Mouse (Mus musculus): ENCODE data around the gene Phactr1.
"Not testable (repeated sequence)": the region's sequence is repeated elsewhere in the genome, so short reads cannot be mapped to it uniquely, and the experiment has no call there.

Phactr1 gene

DNA sequence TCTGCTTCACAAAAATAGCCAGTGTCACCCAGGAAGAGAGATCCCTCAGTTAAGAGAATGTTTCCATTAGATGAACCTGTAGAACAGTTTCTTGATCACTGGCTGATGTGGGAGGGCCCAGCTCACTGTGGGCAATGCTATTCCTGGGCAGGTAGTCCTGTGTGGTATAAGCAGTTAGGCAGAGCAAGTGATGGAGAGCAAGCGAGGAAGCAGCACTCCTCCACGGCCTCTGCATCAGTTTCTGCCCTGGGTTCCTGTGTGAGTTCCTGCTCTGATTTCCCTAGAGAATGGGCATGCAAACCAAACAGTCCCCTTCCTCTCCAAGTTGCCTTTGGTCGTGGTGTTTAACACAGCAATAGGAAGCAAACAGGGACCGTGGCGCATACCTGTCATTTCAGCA lies 251.6 kb downstream of the Phactr1 start:
- DNase-seq, result no peak

DNA sequence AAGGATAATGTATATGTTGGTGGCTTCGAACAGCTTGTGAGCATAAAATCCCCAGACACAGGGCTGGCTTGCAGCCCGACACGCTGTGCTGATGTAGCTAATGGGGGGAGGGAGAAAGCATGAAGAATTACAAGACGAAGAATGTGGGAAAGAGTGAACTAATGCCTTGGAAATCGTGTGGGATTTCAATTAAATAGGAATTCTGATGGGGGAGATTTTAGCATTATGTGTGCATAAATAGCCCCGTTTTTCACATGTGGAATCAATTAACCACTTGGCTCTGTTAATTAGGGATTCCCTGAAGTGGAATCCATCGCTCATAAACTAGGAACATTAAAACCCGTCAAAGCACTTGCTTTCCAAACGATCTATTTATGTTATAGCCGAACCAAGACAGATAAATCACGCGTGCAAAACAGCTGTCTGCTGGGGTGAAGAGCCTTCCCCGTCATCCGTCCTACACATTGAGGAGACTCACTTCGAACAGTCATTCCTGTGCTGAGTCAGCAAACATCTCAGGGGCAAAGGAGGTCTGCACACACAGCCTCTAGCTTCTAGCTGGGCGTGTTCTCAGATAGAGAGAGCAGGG lies 254.2 kb downstream of the Phactr1 start:
- DNase-seq, result peak; percentile 50

DNA sequence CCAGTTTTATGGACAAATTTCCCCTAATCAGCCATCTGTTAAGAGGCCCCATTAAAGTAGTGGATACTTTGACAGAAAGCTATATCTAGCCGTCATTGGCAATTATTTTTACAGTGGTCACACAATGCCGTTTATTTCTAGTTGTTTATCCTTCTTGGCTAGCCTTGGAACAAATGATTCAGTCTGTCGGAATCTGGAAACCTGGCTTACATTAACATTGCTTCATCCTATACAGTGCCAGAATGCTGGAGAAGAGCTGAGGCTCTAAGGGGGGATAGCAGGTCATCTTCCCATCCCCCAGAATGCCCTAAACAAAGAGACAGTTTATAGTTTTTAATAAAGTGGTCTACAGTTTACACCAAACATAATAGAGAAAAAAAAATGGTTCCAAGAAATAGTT lies 257.4 kb downstream of the Phactr1 start:
- no peak for DNase-seq

DNA sequence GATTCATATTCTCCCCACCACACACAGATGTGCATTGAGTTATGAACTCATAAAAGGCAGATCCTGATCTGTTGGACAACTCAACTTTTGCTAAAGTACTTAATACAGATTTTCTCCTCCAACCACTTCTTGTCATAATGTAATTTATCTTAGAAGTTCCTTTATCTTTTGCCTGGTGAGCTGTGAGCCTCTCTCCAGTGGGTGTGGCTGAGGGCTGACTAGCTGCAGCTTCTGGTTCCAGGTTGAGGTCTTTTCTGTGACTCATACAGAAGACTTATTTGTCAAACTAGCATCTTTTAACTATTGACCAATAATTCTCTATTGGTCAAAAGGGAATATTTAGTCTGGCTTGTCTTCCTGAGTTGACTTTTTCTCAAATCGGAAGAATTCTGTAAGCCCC lies 257.9 kb downstream of the Phactr1 start:
- DNase-seq, result no peak

DNA sequence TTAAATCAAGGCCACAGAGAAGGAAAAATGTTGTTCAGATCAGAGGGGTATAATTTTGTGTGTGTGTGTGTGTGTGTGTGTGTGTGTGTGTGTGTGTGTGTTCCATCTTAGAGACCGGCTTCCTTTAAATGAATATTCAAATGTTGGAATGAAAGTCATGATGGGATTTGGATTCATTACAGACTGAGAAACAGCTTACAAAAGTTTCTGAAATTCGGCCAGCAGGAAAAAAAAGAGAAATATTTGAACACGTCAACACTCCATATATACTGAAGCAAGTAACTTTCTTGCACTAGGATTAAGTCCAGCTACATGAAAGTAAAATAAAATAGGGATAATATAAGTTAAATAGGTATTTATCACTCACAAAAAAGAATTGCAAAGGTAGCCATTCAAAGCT lies 259.8 kb downstream of the Phactr1 start:
- DNase-seq, result no peak

DNA sequence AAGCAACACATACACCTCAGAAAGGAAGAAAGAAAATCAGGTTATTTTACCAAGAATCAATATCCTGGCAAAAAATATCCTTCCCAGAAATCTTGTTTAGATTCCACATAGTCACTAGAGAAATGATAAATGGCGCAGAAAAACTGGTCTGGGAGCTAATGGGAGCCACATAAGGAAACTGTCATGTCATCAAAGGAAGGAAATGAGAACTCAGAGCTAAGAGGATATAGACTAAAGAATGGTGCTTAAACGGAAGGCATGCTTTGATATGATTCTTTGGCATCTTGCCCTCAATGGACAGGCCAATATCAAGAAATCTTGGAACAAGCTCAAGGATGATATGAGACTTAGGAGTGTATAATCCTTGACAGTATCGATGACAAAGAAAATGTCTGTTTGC lies 263.7 kb downstream of the Phactr1 start:
- no peak for DNase-seq

DNA sequence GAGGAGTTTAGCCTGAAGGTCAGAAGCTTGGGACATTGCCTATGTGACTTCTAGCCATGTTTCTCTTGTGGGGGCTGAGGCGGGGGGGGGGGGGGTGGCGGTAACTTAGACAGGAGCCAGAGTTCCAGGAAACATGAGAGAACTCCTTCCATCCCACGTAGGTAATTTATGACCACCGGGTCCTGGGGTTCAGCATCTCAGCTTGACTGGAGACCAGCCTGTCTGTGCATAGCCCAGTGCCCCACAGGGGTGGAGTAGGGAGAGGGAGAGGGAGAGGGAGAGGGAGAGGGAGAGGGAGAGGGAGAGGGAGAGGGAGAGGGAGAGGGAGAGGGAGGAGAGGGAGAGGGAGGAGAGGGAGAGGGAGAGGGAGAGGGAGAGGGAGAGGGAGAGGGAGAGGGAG lies 264.8 kb downstream of the Phactr1 start:
- not testable (repeated sequence) for DNase-seq

DNA sequence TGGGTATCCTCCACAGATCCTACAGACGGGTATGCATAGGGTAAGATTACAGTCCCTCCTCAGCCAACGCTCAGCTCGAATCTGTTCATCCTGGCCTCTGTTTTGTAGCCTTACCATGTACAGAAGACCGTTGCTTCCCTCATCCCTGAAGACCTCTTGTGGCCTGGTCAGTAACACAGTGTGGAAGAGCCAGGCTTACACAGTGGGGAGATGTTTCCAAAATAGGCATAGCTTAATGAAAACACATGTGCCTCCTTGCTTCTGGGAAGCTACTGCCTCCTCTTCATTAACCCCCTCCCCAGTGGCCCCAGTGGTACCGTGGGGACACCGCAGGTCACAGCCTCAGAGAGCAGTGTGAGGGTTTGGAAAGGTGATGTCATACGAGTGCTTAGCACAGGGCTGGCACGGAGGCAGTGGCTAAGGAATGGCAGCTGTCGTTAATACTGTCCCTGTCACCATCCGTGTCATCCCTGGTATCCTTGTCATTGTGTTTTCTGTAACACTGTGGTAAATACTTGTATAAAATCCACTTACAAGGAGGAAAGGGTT lies 268.4 kb downstream of the Phactr1 start:
- DNase-seq, result no peak

DNA sequence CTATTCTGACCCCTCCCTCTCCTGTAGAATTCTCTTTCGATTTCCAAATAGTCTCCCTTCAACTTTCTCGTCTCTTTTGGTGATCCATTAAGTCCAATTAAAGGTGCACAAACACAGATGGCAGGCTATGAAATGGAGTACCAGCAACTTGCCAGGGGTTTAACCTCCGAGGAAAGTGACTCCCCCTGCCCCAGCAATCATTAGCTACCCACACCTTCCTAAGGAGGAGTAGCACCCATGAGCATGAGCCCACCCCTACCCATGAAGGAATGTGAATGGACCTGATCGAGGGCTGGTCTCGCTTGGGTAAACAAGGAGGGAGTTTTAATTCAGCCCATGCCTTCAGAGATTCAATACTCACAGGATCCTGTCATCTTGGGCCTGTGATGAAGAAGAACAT lies 268.9 kb downstream of the Phactr1 start:
- no peak for DNase-seq

DNA sequence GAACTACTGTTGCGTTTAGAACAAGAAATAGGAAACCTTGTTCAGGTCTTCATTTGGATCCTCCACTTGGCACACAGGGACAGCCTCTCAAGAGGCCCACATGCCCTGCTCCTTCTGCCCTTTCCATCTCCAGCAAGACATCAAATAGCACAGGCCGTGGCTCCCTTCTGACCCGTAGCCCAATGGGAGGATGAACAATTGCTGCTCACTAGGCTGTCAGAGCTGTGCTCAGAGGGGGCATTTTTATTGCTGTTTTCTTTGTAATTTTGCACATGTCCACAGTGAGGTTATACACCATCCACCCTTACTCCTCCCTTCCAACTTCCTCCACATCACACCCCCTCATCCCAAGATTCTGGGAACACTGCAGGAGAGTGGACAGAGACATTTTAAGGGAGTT lies 269.6 kb downstream of the Phactr1 start:
- DNase-seq, result no peak

DNA sequence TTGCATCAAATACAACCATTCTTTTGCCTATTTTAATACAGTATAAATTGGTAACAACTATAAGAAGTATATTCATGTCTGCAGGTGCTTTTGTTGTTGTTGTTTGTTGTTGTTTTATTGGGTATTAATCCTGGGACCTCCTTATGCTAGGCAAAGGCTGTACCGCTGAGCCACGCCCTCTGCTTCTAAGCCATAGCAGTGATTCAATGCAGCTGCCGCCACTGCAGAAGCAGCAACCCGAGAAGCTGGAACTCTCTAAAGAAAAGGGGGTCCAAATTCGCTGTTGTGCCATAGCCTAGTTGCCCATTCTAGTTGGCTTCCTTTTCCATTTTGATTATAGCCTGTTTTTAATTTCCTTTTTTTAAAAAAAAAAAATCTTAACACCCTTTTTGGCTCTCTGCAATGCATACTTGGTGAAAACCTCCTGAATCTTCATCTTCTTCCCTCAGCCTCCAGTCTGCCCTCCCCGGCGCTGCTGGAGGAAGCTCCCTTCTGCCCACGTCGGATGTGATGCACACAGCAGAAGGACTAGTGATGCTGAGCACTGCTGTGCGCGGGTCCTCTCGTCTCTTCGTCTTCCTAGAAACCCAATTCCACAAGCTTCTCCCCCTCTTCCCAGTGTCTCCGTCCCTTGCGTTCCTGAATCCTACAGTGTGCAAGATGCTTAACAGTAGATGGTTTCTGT lies 271.8 kb downstream of the Phactr1 start:
- no peak for DNase-seq

DNA sequence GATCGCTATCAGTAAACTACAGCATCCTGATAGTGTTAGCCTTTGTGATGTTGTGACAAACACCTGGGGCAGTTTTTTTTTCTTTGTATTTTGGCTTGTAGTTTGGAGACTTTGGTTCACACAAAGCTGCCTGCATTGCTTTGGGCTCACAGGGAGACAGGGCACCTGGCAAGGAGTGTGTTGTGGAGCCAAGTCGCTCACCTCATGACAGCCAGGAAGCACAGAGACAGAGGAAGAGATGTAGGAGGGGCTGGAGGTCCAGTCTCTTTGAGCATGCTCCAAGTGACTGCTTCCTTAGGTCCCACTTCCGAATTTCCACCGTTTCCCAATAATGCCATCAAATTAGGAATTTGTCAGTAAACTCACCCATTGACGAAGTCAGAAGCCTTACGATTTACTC lies 272.6 kb downstream of the Phactr1 start:
- DNase-seq, result no peak

DNA sequence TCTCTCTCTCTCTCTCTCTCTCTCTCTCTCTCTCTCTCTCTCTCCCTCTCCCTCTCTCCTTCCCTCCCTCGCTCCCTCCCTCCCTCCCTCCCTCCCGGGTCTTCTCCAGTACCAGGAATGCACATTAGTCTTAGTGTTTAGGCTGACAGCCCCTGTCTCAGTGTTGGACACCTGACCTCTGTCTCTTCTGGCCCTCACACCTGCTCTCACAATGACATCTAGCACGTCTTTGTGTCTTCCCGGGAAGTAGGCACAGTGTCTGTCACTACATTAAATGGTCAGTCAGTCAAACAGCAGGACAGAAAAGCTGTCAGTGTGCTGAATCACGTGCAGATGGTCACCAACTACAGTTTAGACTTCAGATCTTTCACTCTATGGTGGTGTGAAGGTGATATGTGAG lies 273.7 kb downstream of the Phactr1 start:
- DNase-seq, result no peak

DNA sequence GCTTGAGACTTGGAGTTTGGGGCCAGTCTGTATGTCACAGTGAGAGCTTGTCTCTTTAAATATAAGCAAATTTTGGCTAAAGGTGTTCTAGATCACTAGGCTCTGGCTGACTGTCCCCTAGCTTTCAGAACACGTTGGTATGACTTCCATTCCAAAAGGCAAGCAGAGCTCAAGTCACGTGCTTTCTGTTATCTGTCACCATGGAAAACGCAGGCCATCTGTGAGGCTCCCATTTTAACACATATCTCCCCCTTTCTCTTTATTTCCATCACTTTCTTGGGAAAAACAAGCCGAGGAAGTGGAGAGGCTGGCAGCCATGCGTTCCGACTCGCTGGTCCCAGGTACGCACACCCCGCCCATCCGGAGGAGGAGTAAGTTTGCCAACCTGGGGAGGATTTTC lies 275.9 kb downstream of the Phactr1 start:
- no peak for DNase-seq

DNA sequence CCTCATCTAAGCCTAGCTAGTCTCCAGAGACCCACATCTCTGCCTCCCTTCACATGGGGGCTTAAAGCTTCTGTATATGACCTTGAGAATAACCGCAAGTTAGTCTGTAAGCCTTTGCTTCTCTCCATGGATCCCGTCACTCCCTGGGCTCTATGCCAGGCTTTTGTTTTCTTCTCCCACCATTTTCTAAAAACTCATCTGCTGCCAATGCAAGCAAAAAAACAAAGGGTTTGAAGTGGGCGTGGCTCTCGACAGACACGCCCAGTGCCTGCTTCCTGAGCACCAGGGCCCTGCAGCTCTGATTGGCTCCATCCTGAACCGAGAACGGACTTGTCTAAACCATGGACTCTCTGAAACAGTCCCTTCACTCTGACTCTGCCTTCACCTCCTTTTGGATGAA lies 277.4 kb downstream of the Phactr1 start:
- DNase-seq, result no peak

DNA sequence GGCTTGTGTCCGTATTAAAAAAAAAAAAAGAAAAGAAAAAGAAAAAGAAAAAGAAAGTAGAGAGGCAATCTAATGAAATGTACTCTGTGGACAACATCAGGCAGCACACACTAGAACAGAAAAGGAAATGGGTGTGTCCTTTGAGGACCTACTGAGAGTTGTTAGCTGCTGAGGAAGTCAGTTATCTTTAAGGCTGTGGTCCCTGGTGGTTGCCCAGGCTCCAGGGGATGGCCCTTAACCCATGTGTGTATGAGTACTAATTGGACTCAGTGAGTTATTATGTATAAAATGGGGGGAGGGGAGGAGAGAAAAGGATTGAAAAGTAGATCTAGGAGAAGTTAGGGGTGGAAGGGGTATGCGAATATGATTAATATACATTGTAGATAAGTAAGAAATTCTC lies 278.4 kb downstream of the Phactr1 start:
- DNase-seq, result no peak

DNA sequence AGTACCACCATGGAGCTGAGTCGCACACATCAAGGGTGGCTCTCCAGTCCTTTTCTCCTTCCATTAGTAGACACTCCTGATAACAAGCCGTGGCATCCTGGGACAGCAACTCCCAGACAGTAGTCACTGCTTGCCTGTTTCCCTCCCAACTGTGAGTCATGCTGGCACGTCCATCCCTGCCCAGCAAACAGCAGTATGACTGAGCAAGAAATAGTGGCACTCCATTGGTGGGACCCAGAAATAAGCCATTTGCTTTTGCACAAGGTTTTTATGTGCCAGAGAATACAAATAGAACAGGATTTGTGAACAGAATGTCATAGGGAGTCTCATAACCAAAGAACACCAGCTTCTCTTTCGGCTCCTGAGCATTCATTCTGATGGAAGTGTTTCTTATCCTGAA lies 281.1 kb downstream of the Phactr1 start:
- no peak for DNase-seq

DNA sequence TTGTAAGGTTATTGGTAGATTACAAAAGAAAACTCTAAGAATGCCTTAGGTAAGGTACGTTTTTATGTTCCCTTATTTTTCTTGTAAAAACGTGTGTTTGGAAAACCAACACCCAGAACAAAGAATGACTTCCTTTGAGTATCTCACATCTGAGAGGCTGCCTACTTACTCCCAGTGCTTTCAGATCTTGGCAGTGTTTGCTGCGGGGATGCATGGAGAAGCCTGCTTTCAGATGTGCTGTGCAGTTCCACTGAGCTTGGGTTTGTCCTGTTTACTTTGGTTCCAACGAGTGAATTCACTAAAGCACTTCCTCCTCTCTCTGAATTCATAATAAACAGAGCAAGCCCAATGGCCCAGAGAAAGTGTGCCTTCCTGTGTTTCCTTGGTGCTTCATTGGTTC lies 288.1 kb downstream of the Phactr1 start:
- no peak for DNase-seq

DNA sequence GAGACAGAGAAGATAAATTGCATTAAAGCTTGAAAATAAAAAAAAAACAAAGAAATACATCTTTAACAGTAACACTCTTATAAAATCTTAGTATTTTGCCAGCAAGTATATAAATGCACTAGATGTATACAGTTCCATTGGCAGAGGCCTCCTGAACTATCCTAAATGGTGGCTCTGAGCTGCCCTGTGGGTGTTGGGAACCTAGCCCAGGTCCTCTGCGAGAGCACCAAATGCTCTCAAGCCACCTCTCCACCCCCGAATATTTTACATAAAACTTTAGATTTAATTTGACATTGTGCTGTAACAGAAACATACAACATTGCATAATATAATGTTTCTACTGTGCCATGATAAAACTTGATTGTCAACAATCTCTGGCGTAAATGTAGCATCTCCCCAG lies 293.1 kb downstream of the Phactr1 start:
- DNase-seq, result no peak

DNA sequence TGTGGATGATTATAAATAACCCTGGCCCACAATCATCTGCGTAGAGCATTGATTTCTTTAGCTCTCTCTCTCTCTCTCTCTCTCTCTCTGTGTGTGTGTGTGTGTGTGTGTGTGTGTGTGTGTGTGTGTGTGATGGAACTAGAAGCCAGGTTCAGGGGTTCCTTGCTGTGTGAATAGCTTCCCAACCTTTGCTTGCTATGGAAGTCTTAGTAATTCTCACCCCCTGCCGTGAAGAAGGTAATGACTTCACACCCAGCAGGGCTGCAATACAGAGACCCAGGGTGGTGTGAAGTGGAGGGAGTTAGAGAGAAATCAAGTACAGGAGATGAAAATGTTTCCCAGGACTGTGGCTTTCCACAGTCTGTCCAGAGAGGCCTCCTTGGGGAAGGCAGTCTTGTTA lies 293.5 kb downstream of the Phactr1 start:
- DNase-seq, result no peak

DNA sequence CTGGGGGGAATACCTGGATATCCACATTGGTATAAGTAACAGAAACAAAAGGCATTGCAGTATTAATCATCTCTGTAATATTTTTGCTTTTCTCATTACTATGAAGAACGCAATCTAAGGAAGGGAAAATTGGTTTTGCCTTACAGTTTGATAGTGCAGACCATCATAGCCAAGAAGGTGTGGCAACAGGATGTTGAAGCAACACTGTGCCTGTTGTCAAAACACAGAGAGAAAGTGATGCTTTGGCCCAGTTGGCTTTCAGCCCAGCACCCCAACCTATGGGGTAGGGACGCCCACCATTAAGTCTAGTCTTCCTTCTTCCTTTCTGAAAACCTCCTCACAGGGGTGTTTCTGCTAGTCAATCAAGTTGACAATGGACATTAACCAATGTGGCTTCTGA lies 294.1 kb downstream of the Phactr1 start:
- no peak for DNase-seq

DNA sequence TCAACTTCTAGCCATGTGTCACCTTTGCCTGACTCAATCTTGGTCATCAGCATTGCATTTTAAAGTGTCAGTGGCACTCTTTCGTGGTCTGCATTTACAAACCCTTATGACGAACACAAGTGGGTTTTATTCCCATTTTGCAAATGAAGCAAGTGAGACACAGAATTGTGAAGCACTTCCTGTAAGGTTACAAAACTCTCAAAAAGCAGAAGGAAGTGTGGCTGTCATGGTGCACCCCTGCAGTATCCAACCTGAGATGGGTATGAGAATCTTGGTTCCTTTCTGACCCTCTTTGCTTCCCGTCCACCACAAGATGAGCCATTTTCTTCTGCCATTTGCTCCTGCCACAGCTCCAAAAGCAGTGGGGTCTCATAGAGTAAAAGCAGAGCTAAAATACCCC lies 295.7 kb downstream of the Phactr1 start:
- no peak for DNase-seq

DNA sequence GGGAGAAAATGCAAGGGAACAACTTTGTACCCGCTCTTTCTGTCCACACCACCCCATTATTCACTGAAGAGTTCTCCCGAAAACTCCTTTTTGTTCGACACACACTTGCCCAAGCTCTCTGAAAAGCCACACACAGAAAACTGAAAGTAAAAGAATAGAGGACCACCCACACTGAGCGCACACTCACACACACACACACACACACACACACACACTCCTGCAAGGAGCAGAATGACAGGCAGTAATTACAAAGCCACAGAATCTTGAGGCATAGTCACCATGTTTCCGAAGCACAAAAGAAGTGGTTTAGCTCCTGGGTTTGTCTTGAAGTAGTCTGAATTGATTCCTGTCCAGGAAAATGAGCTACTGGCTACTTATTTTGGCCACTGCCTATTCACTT lies 296.5 kb downstream of the Phactr1 start:
- DNase-seq, result no peak

DNA sequence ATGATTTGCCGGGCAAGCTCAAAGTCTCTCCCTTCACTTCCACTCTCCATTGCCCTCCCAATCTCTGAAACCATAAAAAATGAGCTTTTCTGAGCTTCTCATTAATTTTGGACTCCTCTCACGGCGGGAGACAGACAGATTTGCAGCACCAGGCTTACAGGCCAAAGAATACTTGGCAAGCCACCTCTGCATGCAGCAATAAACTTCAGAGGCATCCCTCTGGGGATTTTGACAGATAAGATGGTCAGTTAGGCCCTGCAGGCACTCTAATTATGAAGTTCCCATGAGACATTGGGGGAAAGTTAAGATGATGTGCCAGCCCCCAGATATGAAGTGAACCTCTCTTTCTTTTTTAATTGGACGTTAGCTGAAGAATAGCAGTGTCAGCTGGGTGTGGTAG lies 300.2 kb downstream of the Phactr1 start:
- DNase-seq, result no peak

DNA sequence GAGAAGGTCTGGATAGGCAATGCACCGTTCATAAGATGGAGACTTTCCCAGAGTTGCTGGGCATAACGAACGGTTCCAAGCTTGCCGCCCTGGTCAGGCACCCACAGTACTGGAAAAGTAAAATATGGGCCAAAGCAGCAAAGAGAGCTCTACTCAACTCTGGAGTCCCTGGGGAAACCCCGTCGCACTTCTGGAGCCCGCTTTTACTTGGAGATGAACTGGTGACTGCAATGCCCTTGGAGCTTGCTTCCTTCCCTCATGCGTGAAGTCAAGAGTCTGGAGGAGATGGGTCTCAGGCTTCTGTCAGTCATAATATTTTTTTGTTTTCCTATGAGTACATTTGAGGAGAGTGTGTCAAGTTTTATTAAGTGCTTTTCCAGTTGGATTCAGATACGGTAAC lies 302.2 kb downstream of the Phactr1 start:
- no peak for DNase-seq

Measured in embryo, embryonic 11 days (tissue).